Mouse (Mus musculus): ENCODE measurements around the gene Cda. TPM values are rescaled to one million over a fixed set of nuclear protein-coding genes. Genes with fewer than 3 reads are reported as not detected.

The Cda gene
- polyA plus RNA-seq, 1 experiment = 0.06 TPM

DNA sequence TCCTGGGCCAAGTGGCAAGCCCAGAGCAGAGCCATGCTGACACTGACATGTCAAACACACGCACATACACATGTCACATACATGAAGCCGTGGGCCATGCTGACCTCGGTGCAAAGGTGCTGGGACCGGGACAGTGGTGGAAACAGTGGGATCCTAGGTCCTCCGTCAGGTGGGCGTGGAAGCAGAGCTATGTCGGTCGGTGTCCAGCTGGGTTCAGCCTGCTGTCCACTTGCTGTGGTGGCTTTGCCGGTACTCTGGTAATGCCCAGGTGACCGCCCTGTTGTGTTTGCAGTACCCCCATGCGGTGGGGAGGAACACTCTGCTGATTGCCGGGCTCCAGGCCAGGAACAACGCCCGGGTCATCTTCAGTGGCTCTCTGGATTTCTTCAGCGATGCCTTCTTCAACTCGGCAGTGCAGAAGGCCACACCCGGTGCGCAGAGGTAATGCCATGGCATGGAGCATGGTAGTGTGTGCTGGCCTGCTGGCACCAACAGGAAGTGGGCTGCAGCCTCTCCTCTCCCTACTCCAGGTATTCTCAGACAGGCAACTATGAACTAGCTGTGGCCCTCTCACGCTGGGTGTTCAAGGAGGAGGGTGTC lies 57.4 kb downstream of the Cda start:
- Histone ChIP-seq H3K4me1 (ENCODE audit: control insufficient read depth) (peaks cover 16% of the 10 kb centered on the region), H3K36me3 (ENCODE audit: control insufficient read depth) (peaks cover 85% of the 10 kb centered on the region), H3K4me3 (replicated peaks) (no peak overlapping the region), H3K27me3 (ENCODE audit: control insufficient read depth) (no peaks in the 10 kb centered on the region), H3K9me3 (ENCODE audit: control insufficient read depth, low read length) (no peaks in the 10 kb centered on the region)
- no peak for TF ChIP-seq TAL1 (IDR thresholded peaks at IDR 0.05; ENCODE audit: low read length)
- no peak for TF ChIP-seq GATA1 (IDR thresholded peaks at IDR 0.05; ENCODE audit: low read length)

DNA sequence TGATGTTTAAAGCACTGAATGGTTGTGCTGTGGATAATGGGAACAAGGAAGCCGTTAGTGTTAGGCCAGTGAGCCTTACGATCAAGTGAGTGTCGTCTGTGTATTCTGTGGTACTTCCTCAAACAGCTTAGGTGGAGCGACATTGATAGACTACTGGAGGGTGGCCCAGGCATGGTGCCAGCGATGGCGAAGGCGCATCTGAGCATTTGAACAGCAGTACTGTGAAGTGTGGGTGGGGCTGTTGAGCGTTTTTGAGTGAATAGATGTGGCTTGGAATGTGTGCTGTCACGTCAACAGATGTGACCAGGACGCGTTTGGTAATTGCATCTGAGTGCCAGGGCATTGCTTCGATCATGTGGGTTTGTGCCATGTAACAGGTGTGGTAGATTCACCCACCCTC lies 60.1 kb downstream of the Cda start:
- peaks cover 64% of the 10 kb centered on the region for H3K36me3 ChIP-seq (ENCODE audit: control insufficient read depth)
- H3K27me3 ChIP-seq (ENCODE audit: control insufficient read depth) = no peaks in the 10 kb centered on the region
- peaks cover 37% of the 10 kb centered on the region for H3K4me1 ChIP-seq (ENCODE audit: control insufficient read depth)
- H3K4me3 ChIP-seq (replicated peaks) = no peak overlapping the region
- H3K9me3 ChIP-seq (ENCODE audit: control insufficient read depth, low read length) = no peaks in the 10 kb centered on the region
- TF ChIP-seq TAL1 (IDR thresholded peaks at IDR 0.05; ENCODE audit: low read length) (no peak), GATA1 (IDR thresholded peaks at IDR 0.05; ENCODE audit: low read length) (no peak)

GRCm38 (mm10) chr4:138307025-138307424 lies 60.8 kb downstream of the Cda start:
- TF ChIP-seq TAL1 (IDR thresholded peaks at IDR 0.05; ENCODE audit: low read length) (no peak), GATA1 (IDR thresholded peaks at IDR 0.05; ENCODE audit: low read length) (no peak)
- peaks cover 57% of the 10 kb centered on the region for H3K36me3 ChIP-seq (ENCODE audit: control insufficient read depth)
- peaks cover 41% of the 10 kb centered on the region for H3K4me1 ChIP-seq (ENCODE audit: control insufficient read depth)
- no peak overlapping the region for H3K4me3 ChIP-seq (replicated peaks)
- H3K27me3 ChIP-seq (ENCODE audit: control insufficient read depth) = no peaks in the 10 kb centered on the region
- H3K9me3 ChIP-seq (ENCODE audit: control insufficient read depth, low read length) = no peaks in the 10 kb centered on the region

DNA sequence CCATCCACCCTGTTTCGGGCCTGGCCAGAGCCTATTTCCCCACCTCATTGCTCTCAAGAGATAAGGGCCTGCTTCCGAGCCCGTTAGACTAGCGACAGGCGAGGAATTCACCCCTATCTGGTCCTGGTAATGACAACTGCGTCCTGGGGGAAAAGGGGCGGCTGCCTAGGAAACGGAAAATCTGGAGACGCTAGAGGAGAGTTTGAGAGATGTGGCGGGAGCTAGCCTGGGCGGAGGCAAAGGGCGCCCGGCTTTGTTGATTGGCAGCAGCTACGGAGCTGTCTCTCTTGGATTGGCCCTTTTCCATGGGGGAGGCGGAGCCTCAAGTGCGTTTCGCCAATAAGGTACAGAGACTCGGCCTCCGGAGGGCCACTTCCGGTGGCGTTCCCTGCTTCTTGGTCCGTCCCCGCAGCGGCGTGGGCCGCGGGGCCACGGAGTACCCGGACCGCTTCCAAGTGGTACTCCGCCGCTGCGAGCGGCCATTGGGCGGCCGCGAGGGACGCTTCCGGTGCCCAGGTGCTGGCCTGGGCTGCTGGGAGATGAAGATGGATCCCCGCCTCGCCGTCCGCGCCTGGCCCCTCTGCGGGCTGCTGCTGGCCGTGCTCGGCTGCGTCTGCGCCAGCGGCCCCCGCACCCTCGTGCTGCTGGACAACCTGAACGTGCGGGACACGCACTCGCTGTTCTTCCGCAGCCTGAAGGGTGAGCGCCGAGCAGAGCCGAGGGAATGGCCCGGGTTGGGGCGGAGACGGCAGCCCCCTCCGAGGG lies 63.3 kb downstream of the Cda start, which contains the start of gene Ddost:
Gene Ddost (plus strand): TSS at position 391 of the 765 bp plus-strand sequence.
- H3K9me3 ChIP-seq (ENCODE audit: control insufficient read depth, low read length) = peaks cover 3% of the 10 kb centered on the region; the same call in 1 of the 2 replicates
- peaks cover 32% of the 10 kb centered on the region for H3K36me3 ChIP-seq (ENCODE audit: control insufficient read depth)
- H3K4me3 ChIP-seq (replicated peaks) = peak within 1 kb of the TSS; percentile 92
- H3K4me1 ChIP-seq (ENCODE audit: control insufficient read depth) = peaks cover 41% of the 10 kb centered on the region
- TF ChIP-seq GATA1 (IDR thresholded peaks at IDR 0.05; ENCODE audit: low read length) (0 out of 2 replicates have a peak, but pooled peaks have one; percentile 23), TAL1 (IDR thresholded peaks at IDR 0.05; ENCODE audit: low read length) (no peak)
- H3K27me3 ChIP-seq (ENCODE audit: control insufficient read depth) = no peaks in the 10 kb centered on the region

DNA sequence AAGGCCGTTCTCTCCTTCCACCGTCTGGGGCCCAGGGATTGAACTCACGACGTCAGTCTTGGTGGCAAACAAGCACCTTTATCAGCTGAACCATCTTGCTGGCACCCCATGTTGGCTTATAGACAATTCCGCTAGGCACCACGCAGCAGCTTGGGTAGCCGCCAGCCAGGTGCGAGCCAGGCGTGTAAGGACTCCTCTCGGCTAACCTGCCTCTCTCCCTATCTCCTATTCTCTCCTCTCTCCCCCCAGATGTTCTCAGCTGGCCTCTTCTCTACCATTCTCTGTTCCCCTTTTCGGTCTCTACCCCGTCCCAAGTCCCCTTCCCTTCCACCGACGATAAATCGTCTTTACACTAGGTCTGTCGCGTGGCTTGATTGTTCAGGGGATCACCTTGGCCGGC lies 64.0 kb downstream of the Cda start:
- TF ChIP-seq TAL1 (IDR thresholded peaks at IDR 0.05; ENCODE audit: low read length) = peak; percentile 33; the same call in 1 of the 3 replicates
- TF ChIP-seq GATA1 (IDR thresholded peaks at IDR 0.05; ENCODE audit: low read length) = no peak; the same call in 1 of the 2 replicates
- H3K36me3 ChIP-seq (ENCODE audit: control insufficient read depth) = peaks cover 24% of the 10 kb centered on the region
- H3K4me1 ChIP-seq (ENCODE audit: control insufficient read depth) = peaks cover 41% of the 10 kb centered on the region
- H3K4me3 ChIP-seq (replicated peaks) = peak overlapping the region; percentile 92
- H3K9me3 ChIP-seq (ENCODE audit: control insufficient read depth, low read length) = peaks cover 3% of the 10 kb centered on the region; the same call in 1 of the 2 replicates
- no peaks in the 10 kb centered on the region for H3K27me3 ChIP-seq (ENCODE audit: control insufficient read depth)

GRCm38 (mm10) chr4:138303011-138303410 lies 64.8 kb downstream of the Cda start:
- TF ChIP-seq TAL1 (IDR thresholded peaks at IDR 0.05; ENCODE audit: low read length) (no peak), GATA1 (IDR thresholded peaks at IDR 0.05; ENCODE audit: low read length) (no peak)
- peaks cover 41% of the 10 kb centered on the region for H3K4me1 ChIP-seq (ENCODE audit: control insufficient read depth)
- no peaks in the 10 kb centered on the region for H3K27me3 ChIP-seq (ENCODE audit: control insufficient read depth)
- H3K36me3 ChIP-seq (ENCODE audit: control insufficient read depth) = peaks cover 16% of the 10 kb centered on the region
- peak overlapping the region; percentile 92 for H3K4me3 ChIP-seq (replicated peaks)
- peaks cover 3% of the 10 kb centered on the region; the same call in 1 of the 2 replicates for H3K9me3 ChIP-seq (ENCODE audit: control insufficient read depth, low read length)

GRCm38 (mm10) chr4:138301271-138301780 lies 66.5 kb downstream of the Cda start:
- peaks cover 31% of the 10 kb centered on the region for H3K4me1 ChIP-seq (ENCODE audit: control insufficient read depth)
- no peaks in the 10 kb centered on the region for H3K27me3 ChIP-seq (ENCODE audit: control insufficient read depth)
- H3K36me3 ChIP-seq (ENCODE audit: control insufficient read depth) = no peaks in the 10 kb centered on the region; the same call in 1 of the 2 replicates
- TF ChIP-seq GATA1 (IDR thresholded peaks at IDR 0.05; ENCODE audit: low read length) = no peak
- no peak for TF ChIP-seq TAL1 (IDR thresholded peaks at IDR 0.05; ENCODE audit: low read length)
- H3K9me3 ChIP-seq (ENCODE audit: control insufficient read depth, low read length) = peaks cover 3% of the 10 kb centered on the region; the same call in 1 of the 2 replicates
- no peak overlapping the region for H3K4me3 ChIP-seq (replicated peaks)

- H3K4me1 ChIP-seq (ENCODE audit: control insufficient read depth) = no peaks in the 10 kb centered on the region
- TF ChIP-seq TAL1 (IDR thresholded peaks at IDR 0.05; ENCODE audit: low read length) = no peak
- TF ChIP-seq GATA1 (IDR thresholded peaks at IDR 0.05; ENCODE audit: low read length) = no peak
- no peaks in the 10 kb centered on the region for H3K36me3 ChIP-seq (ENCODE audit: control insufficient read depth)
- no peak overlapping the region for H3K4me3 ChIP-seq (replicated peaks)
- no peaks in the 10 kb centered on the region for H3K27me3 ChIP-seq (ENCODE audit: control insufficient read depth)
- H3K9me3 ChIP-seq (ENCODE audit: control insufficient read depth, low read length) = no peaks in the 10 kb centered on the region
These were observed 73.7 kb downstream of the Cda start for GRCm38 (mm10) chr4:138293949-138294550.
